26 mouse cellular contexts compared by ENCODE assay signal in the genomic region with DNA sequence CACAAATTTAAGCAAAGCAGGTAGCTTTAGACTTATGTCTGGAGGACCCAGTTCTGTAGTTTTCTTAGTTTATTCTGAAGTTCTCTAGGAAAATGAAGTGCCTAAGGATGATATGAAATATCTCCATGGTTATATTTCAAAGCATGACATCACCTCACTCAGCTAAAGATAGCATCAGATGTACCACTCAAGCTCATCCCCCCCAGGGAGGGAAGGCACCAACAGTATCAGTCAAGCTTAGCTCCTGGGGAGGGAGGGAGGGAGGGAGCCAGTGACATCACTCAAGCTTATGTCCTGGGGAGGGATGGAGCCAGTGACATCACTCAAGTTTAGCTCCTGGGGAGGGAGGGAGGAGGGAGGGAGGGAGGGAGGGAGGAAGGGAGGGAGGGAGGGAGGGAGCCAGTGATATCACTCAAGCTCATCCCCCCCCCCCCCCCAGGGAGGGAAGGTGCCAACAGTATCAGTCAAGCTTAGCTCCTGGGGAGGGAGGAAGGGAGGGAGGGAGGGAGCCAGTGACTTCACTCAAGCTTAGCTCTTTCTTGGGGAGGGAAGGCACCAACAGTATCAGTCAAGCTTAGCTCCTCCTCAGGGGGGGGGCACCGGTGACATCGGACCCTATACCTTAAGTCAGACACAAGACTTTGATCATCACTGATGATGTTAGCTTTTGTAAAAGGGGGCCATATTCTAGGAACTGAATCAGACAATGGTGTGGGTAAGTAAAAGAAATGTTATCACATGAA.
"Had no signal": no experiment of that assay in that cellular context is flagged by ENCODE, and none has a peak within 500 bp of the region (broad histone marks: within the 10 kb centered on the region; RNA-seq: fewer than 3 reads in every experiment).

No protein-coding gene starts in this region.

- H3K4me1 ChIP-seq: limb, embryonic 10.5 days; limb, embryonic 13.5 days; liver, embryonic 12.5 days; liver, embryonic 15.5 days; lung, embryonic 15.5 days; megakaryocyte, embryonic 14.5 days; midbrain, embryonic 10.5 days; neural tube, embryonic 12.5 days; neural tube, embryonic 15.5 days had no signal

- H3K9me3 ChIP-seq: limb, embryonic 10.5 days; limb, embryonic 13.5 days; liver, embryonic 12.5 days; liver, embryonic 15.5 days; lung, embryonic 15.5 days; midbrain, embryonic 10.5 days; neural tube, embryonic 12.5 days; neural tube, embryonic 15.5 days had no signal

- H3K36me3 ChIP-seq: limb, embryonic 10.5 days; limb, embryonic 13.5 days; liver, embryonic 12.5 days; liver, embryonic 15.5 days; lung, embryonic 15.5 days; midbrain, embryonic 10.5 days; neural tube, embryonic 12.5 days; neural tube, embryonic 15.5 days had no signal

- DNase-seq: kidney, adult 18-20 months; kidney, adult 9 months; kidney, postnatal 14 days; kidney, postnatal 4 days; layer of hippocampus, adult 9-11 months; liver; lung, adult 18-20 months; lung, postnatal 10 days; lung, postnatal 36 days; midbrain, embryonic 14.5 days; retina, postnatal 1 day; right cerebral cortex, postnatal 25 days; thymus, adult 2 months; thymus, postnatal 25 days had no signal

- ATAC-seq: intestine, embryonic 16.5 days; liver, embryonic 12.5 days had no signal

- H3K27ac ChIP-seq: layer of hippocampus, adult 2 months; limb, embryonic 10.5 days; limb, embryonic 13.5 days; liver, embryonic 12.5 days; liver, embryonic 15.5 days; lung, embryonic 15.5 days; midbrain, embryonic 10.5 days; neural tube, embryonic 12.5 days; neural tube, embryonic 15.5 days; stomach, postnatal 0 days had no signal

- H3K4me3 ChIP-seq: layer of hippocampus, adult 2 months; limb, embryonic 10.5 days; limb, embryonic 13.5 days; liver, embryonic 12.5 days; liver, embryonic 15.5 days; lung, embryonic 15.5 days; megakaryocyte, embryonic 14.5 days; midbrain, embryonic 10.5 days; neural tube, embryonic 12.5 days; neural tube, embryonic 15.5 days had no signal

- H3K27me3 ChIP-seq: limb, embryonic 13.5 days; liver, embryonic 12.5 days; liver, embryonic 15.5 days; lung, embryonic 15.5 days; megakaryocyte, embryonic 14.5 days; neural tube, embryonic 12.5 days; neural tube, embryonic 15.5 days had no signal

- H3K4me2 ChIP-seq: limb, embryonic 13.5 days; liver, embryonic 12.5 days; liver, embryonic 15.5 days; lung, embryonic 15.5 days; neural tube, embryonic 12.5 days; neural tube, embryonic 15.5 days had no signal

- H3K9ac ChIP-seq: limb, embryonic 13.5 days; liver, embryonic 12.5 days; liver, embryonic 15.5 days; lung, embryonic 15.5 days; neural tube, embryonic 12.5 days; neural tube, embryonic 15.5 days had no signal
